Mouse (Mus musculus): ENCODE data around the gene Itprid2.

GRCm38 (mm10) chr2:79630231-79630630, 4.9 kb upstream of the Itprid2 start:
- TF ChIP-seq POLR2A (IDR thresholded peaks at IDR 0.05; ENCODE audit: extremely low read depth, insufficient read depth, low read length) (no peak), CTCF (IDR thresholded peaks at IDR 0.05; ENCODE audit: low read depth, low read length) (no peak)

Data from liver, adult 2 months (tissue).